Mouse (Mus musculus) left cerebral cortex, postnatal 10 days (tissue): Measurements from ENCODE around the gene Rpl36. TPM values are rescaled to one million over a fixed set of nuclear protein-coding genes. Genes with fewer than 3 reads are reported as not detected.
"Not testable (repeated sequence)": the region's sequence is repeated elsewhere in the genome, so short reads cannot be mapped to it uniquely, and the experiment has no call there.

Source experiments
- DNase-seq, 2 experiments: peaks; one replicate each; pipeline ENCODE4 v3.0.0; 2021 to 2022; ENCODE audit warnings: low spot score in 2 of 2, mixed read lengths in 1 of 2; ENCODE audit errors: extremely low spot score in 1 of 2
- intact Hi-C: fragments of 180-260 bp; cut with DNase I; formaldehyde crosslinking; loops from one replicate; pipeline ENCODE4 v1.15.1; 2025
- total RNA-seq, 2 experiments: library from RNA; stranded (reverse); gene quantifications; 2 replicates each; pipeline ENCODE4 v1.2.3; 2021

The Rpl36 gene
- total RNA-seq, 2 experiments from 2014 or later: 430 to 448 TPM

DNA sequence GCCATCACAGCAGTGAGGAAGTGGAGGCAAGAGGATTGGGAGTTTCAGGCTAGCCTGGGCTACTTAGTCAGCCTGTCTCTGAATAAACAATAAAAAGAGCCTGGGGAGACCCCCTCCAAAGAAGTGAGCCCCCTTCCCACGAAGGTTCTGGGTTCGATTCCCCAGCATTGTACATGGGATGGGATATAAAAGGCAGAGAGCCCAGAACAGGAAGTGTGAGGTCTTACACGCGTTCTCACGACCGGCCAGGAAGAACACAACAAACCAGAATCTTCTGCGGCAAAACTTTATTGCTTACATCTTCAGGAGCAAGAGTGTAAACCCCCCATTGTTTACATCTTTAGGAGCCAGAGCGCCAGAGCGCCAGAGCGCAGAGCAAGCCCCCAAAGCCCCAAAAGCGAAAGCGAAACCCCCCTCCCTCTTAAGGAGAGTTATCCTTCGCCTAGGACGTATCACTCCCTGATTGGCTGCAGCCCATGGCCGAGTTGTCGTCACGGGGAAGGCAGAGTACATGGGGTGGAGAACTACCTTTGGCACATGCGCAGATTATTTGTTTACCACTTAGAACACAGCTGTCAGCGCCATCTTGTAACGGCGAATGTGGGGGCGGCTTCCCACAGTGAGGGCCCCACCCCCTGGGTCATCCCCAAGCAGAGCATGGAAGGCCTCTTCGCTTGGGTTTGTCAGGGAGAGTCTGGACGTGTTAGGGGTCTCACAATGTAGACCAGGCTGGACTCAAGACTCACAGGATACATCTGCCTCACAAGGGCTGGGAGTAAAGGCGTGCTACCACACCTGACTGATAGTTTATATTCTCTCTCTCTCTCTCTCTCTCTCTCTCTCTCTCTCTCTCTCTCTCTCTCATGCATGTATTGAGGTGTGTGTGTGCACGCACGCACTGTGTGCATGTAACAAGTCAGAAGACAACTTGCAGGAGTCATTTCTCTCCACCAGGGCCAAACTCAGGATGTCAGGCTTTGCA lies 16.9 kb downstream of the Rpl36 start:
- DNase-seq: not testable (repeated sequence)
- intact Hi-C loops: loop anchor here (5.0 kb wide), 1 partner anchor 32 kb away; no protein-coding TSS in a partner anchor

DNA sequence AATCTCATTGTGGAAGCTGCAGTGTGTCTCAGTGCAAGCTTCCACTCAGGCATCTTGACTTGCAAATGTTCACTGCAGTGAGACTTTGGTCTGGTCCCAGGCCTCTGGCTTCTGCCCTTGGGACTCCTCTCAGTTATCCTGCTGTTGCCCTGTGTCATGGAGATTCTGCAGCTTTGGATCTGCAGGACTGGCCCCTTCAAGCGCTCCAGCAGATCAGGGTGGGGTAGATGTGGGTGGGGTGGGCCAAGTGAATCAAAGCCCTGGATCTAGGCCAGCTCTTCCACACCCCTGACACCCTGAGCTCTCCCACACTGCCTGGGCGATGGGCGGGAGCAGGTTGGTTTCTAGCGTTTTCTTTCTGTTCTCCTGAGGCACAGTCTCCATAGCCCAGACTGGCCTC lies 18.6 kb downstream of the Rpl36 start:
- intact Hi-C loops: no loop called here
- DNase-seq: no peak

DNA sequence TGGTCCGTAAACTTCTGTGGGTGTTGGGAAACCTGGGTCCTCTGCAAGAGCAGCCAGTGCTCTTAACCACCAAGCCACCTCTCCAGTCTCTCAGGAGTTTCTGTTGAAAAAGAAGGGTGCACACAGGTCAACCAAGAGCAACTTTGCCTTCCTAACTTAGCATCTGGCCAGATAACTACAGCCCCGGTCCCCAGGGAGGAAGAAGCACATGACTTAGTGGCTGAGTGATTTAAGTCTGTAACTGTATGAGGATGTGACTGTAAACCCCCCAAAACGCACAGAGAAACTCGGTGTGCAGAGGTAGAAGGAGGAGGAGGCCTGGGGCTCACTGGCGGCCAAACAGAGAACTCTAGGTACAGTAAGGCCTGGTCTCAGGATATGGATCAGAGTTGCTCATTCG lies 20.8 kb downstream of the Rpl36 start:
- DNase-seq: no peak
- intact Hi-C loops: no loop called here

DNA sequence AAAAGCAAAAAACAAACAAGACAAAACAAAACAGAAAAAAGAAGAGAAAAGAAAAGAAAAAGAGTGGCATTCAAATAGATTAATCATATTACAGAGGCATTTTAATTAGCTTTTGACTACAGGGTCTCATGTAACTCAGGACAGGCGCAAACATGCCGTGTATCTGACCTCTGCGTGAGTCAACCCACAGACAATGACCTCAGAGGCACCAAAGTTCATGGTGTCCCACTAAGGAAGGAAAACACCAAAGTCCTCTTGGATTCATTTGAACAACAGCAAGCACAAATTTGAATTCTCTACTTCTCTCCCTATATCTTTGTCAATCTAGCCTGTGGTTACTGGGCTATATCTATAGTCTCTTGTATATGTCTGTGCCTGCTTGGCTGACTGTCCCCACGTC lies 30.0 kb downstream of the Rpl36 start:
- intact Hi-C loops: no loop called here
- DNase-seq: no peak

DNA sequence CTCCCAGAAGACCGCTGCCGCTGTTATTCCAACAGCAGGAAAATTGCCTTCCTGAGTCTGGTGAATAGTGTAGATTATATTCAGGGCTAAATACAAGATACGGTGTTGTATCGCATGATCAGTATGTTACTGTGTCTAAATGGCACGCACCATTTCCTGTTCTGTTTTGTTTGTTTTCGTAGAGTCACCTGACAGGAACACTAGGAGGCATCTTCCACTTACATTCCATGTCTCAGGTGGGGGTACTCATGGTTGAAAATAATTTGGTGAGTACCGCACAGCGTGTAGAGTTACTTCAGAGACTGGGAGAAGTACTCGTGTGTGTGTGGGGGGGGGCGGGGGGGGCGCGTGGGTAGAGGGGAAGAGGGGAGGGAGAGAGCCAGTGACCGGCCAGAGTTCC lies 34.3 kb downstream of the Rpl36 start:
- no peak for DNase-seq
- intact Hi-C loops: no loop called here

DNA sequence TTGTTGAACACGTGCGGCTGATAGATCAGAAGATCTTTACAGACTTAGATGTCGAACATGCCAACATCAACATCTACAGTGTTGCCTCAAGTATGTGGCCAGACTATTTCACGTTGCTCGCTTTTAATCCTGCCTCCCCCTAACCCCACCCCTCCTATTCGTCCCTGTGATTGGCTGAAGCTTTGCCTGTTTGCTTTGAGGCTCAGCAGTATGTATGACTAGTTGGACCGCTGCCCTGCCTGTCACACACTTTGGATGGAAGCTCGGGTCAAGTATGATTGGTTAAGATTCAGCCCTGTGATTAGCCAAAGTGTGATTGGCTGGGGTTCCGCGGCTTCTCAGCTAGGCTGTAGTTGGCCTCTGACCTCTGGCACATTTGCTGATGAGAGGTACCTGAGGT lies 38.6 kb downstream of the Rpl36 start:
- intact Hi-C loops: no loop called here

DNA sequence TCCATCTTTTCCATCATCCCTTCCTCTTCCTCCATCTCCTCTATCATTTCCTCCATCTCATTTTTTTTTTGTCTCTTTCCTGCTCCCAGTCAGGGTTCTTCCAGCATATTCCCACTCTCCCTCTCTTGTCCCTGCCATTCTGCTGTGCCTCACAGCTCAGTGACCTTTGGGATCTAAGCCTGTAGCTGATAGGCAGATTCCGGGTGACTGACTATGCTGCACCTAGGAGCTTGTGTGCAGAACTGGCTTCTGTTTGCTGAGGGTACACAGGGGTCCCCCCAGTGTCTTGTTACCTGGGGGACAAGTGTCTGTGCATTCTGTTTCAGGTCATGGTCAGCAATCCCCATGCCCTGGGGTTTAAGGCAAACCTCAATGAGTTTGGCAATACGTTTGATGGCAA lies 41.6 kb downstream of the Rpl36 start:
- DNase-seq: no peak
- intact Hi-C loops: no loop called here

More for the DNA sequence above, 38.6 kb downstream of the Rpl36 start:
- DNase-seq: peak in 1 of 2 experiments; percentile 56

DNA sequence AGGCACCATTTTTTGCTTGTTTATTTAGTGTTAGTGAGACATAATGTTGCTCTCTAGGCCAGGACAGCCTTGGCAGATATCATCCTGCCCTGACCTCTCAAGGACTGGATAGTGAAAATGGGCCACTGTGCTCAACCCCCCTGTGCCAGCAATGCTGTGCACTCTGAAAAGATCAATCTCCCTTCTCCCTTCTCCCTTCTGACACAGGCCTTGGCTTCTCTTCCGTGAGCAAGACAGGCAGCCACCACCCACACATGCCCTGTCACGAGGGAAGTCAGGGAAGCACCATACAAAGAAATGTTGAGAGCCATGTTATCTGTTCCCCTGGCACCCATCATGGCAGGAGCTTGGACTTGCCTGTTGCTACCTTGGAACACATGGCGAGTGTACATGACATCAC lies 42.1 kb downstream of the Rpl36 start:
- DNase-seq: no peak
- intact Hi-C loops: no loop called here

DNA sequence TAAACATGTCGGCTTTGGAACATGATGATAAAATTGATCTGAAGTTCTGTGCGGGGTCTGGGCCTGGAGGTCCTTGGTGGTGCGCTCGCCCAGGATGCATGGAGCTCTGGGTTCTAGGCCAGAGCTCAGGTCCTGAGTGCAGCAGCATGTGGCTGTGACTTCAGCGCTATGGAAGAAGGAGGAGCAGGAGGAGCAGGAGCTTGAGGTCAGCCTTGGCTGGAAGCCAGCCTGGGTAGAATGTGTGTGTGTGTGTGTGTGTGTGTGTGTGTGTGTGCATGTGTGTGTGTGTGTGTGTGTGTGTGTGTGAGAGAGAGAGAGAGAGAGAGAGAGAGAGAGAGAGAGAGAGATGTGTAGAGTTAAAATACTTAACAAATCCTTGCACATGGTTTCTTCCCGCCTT lies 43.0 kb downstream of the Rpl36 start:
- intact Hi-C loops: no loop called here
- no peak for DNase-seq

DNA sequence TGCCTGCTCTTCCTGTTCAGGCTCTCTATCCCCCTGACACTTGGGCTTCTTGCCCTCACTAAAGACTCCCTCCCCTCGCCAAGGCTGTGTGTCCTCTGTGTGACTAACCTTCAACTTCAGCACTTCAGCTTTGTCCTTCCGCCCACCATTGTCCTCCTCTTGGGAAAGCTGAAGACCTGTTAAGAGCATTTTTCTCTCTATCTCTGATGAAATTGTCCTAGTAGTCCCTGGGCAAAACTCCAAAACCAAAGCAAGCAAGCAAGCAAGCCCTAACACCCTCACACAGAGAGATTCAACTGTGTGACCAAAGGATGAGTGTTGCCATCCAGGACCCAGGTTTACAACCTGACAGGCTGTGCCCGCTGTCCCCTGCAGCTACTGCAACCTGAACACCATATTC lies 50.4 kb downstream of the Rpl36 start:
- intact Hi-C loops: loop anchor here (5.0 kb wide), 1 partner anchor 36 kb away; the partner anchor contains the start of genes Catsperd and Lonp1
- no peak for DNase-seq

Other genes with a start within 250 kb of the Rpl36 start
- gene Ptprs, start 136.9 kb upstream of the Rpl36 start, total RNA-seq: 100 to 1,000 TPM; 667 to 674 TPM
- gene Znrf4, start 101.0 kb upstream of the Rpl36 start, total RNA-seq: not detected
- 1 to 10 TPM in 1 of 2 experiments, under 1 TPM in 1; 0.54 to 1.3 TPM for gene Gm20219, start 59.0 kb upstream of the Rpl36 start, total RNA-seq
- 10 to 100 TPM; 86.3 to 97.5 TPM for gene Safb2, start 28.8 kb upstream of the Rpl36 start, total RNA-seq
- 100 to 1,000 TPM; 126 to 141 TPM for gene Safb, start 28.6 kb upstream of the Rpl36 start, total RNA-seq
- 100 to 1,000 TPM; 169 to 171 TPM for gene 2410015M20Rik, start 3.6 kb upstream of the Rpl36 start, total RNA-seq
- gene Lonp1, start 13.5 kb downstream of the Rpl36 start, total RNA-seq: 10 to 100 TPM; 64.9 TPM
- gene Catsperd, start 14.7 kb downstream of the Rpl36 start, total RNA-seq: under 1 TPM; 0.41 to 0.73 TPM
- gene Ranbp3, start 59.9 kb downstream of the Rpl36 start, total RNA-seq: 10 to 100 TPM; 88.4 to 97.2 TPM
- gene Ndufa11, start 104.4 kb downstream of the Rpl36 start, total RNA-seq: 100 to 1,000 TPM; 205 to 222 TPM
- gene Vmac, start 104.6 kb downstream of the Rpl36 start, total RNA-seq: 1 to 10 TPM; 8.8 TPM
- gene Nrtn, start 144.1 kb downstream of the Rpl36 start, total RNA-seq: 1 to 10 TPM; 1.8 to 2.4 TPM
- gene Dus3l, start 151.3 kb downstream of the Rpl36 start, total RNA-seq: 10 to 100 TPM; 75.4 to 76.4 TPM
- 1 to 10 TPM in 1 of 2 experiments, under 1 TPM in 1; 0.49 to 1.4 TPM for gene Prr22, start 156.8 kb downstream of the Rpl36 start, total RNA-seq
- gene Rfx2, start 217.6 kb downstream of the Rpl36 start, total RNA-seq: 1 to 10 TPM; 1.4 to 2.3 TPM